Mouse (Mus musculus): Measurements from ENCODE around the gene Tmem45a. TPM values are rescaled to one million over a fixed set of nuclear protein-coding genes. Genes with fewer than 3 reads are reported as not detected.
"Not testable (repeated sequence)": the region's sequence is repeated elsewhere in the genome, so short reads cannot be mapped to it uniquely, and the experiment has no call there.

The Tmem45a gene
- 1.6 and 2.4 TPM in 2 replicates for total RNA-seq (2014; rRNA removed)
- 4.0 and 4.5 TPM in 2 replicates for polyA plus RNA-seq (2015; fragmentation: Nextera tagmentation; extraction: Ambion mirVana)

GRCm38 (mm10) chr16:56885824-56886615 is at the start of gene Tmem45a:
Gene Tmem45a (minus strand): TSS chr16:56886166.
- ATAC-seq (peak; percentile 97), DNase-seq (ENCODE audit: low spot score) (peak; percentile 85)
- Histone ChIP-seq H3K36me3 (ENCODE audit: insufficient read depth, low read length) (no peaks in the 10 kb centered on the region), H3K9ac (replicated peaks; ENCODE audit: low read length) (peak within 1 kb of the TSS; percentile 15), H3K4me3 (ENCODE audit: low read length) (peak within 1 kb of the TSS; percentile 50), H3K4me2 (ENCODE audit: low read depth, low read length) (peak within 1 kb of the TSS; percentile 82), H3K9me3 (ENCODE audit: low read length) (no peaks in the 10 kb centered on the region), H3K27ac (no peak within 1 kb of the TSS), H3K27me3 (ENCODE audit: insufficient read depth, low read length) (no peaks in the 10 kb centered on the region), H3K4me1 (ENCODE audit: insufficient read depth, low read length) (no peaks in the 10 kb centered on the region)
- TF ChIP-seq CTCF (IDR thresholded peaks at IDR 0.05; ENCODE audit: low read depth) = no peak
- 4% methylated on average over 25 of the region's 25 CpGs for WGBS

- WGBS = 43% methylated on average over 3 of the region's 3 CpGs
- H3K27ac ChIP-seq = no peak within 1 kb of the TSS
- ATAC-seq = peak; percentile 90
- DNase-seq (ENCODE audit: low spot score) = peak; percentile 51
- no peak within 1 kb of the TSS for H3K4me2 ChIP-seq (ENCODE audit: low read depth, low read length)
- no peak within 1 kb of the TSS for H3K4me3 ChIP-seq (ENCODE audit: low read length)
- H3K27me3 ChIP-seq (ENCODE audit: insufficient read depth, low read length) = no peaks in the 10 kb centered on the region
- no peaks in the 10 kb centered on the region for H3K9me3 ChIP-seq (ENCODE audit: low read length)
- no peak for TF ChIP-seq CTCF (IDR thresholded peaks at IDR 0.05; ENCODE audit: low read depth)
- no peak within 1 kb of the TSS for H3K9ac ChIP-seq (replicated peaks; ENCODE audit: low read length)
- H3K4me1 ChIP-seq (ENCODE audit: insufficient read depth, low read length) = no peaks in the 10 kb centered on the region
- no peaks in the 10 kb centered on the region for H3K36me3 ChIP-seq (ENCODE audit: insufficient read depth, low read length)
Observed at GRCm38 (mm10) chr16:56928023-56928422, 42.1 kb upstream of the Tmem45a start, which contains the start of gene Lnp1. Gene Lnp1 (minus strand): TSS chr16:56928061.

GRCm38 (mm10) chr16:56920102-56920657 is 34.2 kb upstream of the Tmem45a start:
- DNase-seq (ENCODE audit: low spot score) = peak; percentile 88
- Histone ChIP-seq H3K4me1 (ENCODE audit: insufficient read depth, low read length) (no peaks in the 10 kb centered on the region), H3K36me3 (ENCODE audit: insufficient read depth, low read length) (no peaks in the 10 kb centered on the region), H3K27me3 (ENCODE audit: insufficient read depth, low read length) (no peaks in the 10 kb centered on the region), H3K9me3 (ENCODE audit: low read length) (no peaks in the 10 kb centered on the region), H3K27ac (no peak overlapping the region), H3K4me2 (ENCODE audit: low read depth, low read length) (no peak overlapping the region), H3K4me3 (ENCODE audit: low read length) (no peak overlapping the region), H3K9ac (replicated peaks; ENCODE audit: low read length) (no peak overlapping the region)
- ATAC-seq = peak; percentile 91
- WGBS = 21% methylated on average over 8 of the region's 8 CpGs
- TF ChIP-seq CTCF (IDR thresholded peaks at IDR 0.05; ENCODE audit: low read depth) = peak; percentile 92

- no peaks in the 10 kb centered on the region for H3K36me3 ChIP-seq (ENCODE audit: insufficient read depth, low read length)
- no peaks in the 10 kb centered on the region for H3K4me1 ChIP-seq (ENCODE audit: insufficient read depth, low read length)
- DNase-seq (ENCODE audit: low spot score) = no peak
- ATAC-seq = no peak
- H3K4me3 ChIP-seq (ENCODE audit: low read length) = no peak overlapping the region
- H3K4me2 ChIP-seq (ENCODE audit: low read depth, low read length) = no peak overlapping the region
- no peak overlapping the region for H3K27ac ChIP-seq
- no peaks in the 10 kb centered on the region for H3K9me3 ChIP-seq (ENCODE audit: low read length)
- no peaks in the 10 kb centered on the region for H3K27me3 ChIP-seq (ENCODE audit: insufficient read depth, low read length)
- no peak overlapping the region for H3K9ac ChIP-seq (replicated peaks; ENCODE audit: low read length)
- TF ChIP-seq CTCF (IDR thresholded peaks at IDR 0.05; ENCODE audit: low read depth) = no peak
- WGBS = 82% methylated on average over 7 of the region's 7 CpGs
Observed at GRCm38 (mm10) chr16:56917230-56917629, 31.3 kb upstream of the Tmem45a start.

- no peaks in the 10 kb centered on the region for H3K27me3 ChIP-seq (ENCODE audit: insufficient read depth, low read length)
- no peak overlapping the region for H3K27ac ChIP-seq
- DNase-seq (ENCODE audit: low spot score) (no peak), ATAC-seq (no peak)
- H3K36me3 ChIP-seq (ENCODE audit: insufficient read depth, low read length) = no peaks in the 10 kb centered on the region
- H3K4me2 ChIP-seq (ENCODE audit: low read depth, low read length) = no peak overlapping the region
- H3K4me1 ChIP-seq (ENCODE audit: insufficient read depth, low read length) = no peaks in the 10 kb centered on the region
- WGBS = 57% methylated on average over 5 of the region's 5 CpGs
- H3K9ac ChIP-seq (replicated peaks; ENCODE audit: low read length) = no peak overlapping the region
- no peak for TF ChIP-seq CTCF (IDR thresholded peaks at IDR 0.05; ENCODE audit: low read depth)
- H3K9me3 ChIP-seq (ENCODE audit: low read length) = no peaks in the 10 kb centered on the region
- H3K4me3 ChIP-seq (ENCODE audit: low read length) = no peak overlapping the region
Observed at GRCm38 (mm10) chr16:56908986-56909385, 23.0 kb upstream of the Tmem45a start.

GRCm38 (mm10) chr16:56902206-56902605 is 16.2 kb upstream of the Tmem45a start:
- not testable (repeated sequence) for ATAC-seq; H3K27ac ChIP-seq; H3K27me3 ChIP-seq (ENCODE audit: insufficient read depth, low read length); H3K9ac ChIP-seq (replicated peaks; ENCODE audit: low read length); H3K4me1 ChIP-seq (ENCODE audit: insufficient read depth, low read length); DNase-seq (ENCODE audit: low spot score); H3K4me3 ChIP-seq (ENCODE audit: low read length); H3K9me3 ChIP-seq (ENCODE audit: low read length); H3K36me3 ChIP-seq (ENCODE audit: insufficient read depth, low read length); H3K4me2 ChIP-seq (ENCODE audit: low read depth, low read length)
- WGBS = 57% methylated on average over 3 of the region's 3 CpGs

- DNase-seq (ENCODE audit: low spot score) = no peak
- Histone ChIP-seq H3K27ac (no peak overlapping the region), H3K4me1 (ENCODE audit: insufficient read depth, low read length) (no peaks in the 10 kb centered on the region), H3K9ac (replicated peaks; ENCODE audit: low read length) (no peak overlapping the region), H3K4me3 (ENCODE audit: low read length) (no peak overlapping the region), H3K27me3 (ENCODE audit: insufficient read depth, low read length) (no peaks in the 10 kb centered on the region), H3K36me3 (ENCODE audit: insufficient read depth, low read length) (no peaks in the 10 kb centered on the region), H3K9me3 (ENCODE audit: low read length) (no peaks in the 10 kb centered on the region), H3K4me2 (ENCODE audit: low read depth, low read length) (no peak overlapping the region)
- no peak for ATAC-seq
- TF ChIP-seq CTCF (IDR thresholded peaks at IDR 0.05; ENCODE audit: low read depth) = no peak
- WGBS = 90% methylated on average over 5 of the region's 5 CpGs
Observed at GRCm38 (mm10) chr16:56891583-56891982, 5.6 kb upstream of the Tmem45a start.
